Mouse (Mus musculus) neural tube, embryonic 13.5 days (tissue): Measurements from ENCODE around the gene Jagn1. TPM values are rescaled to one million over a fixed set of nuclear protein-coding genes. Genes with fewer than 3 reads are reported as not detected.

Experiments
- ATAC-seq: fragments of 200-750 bp; cut with Nextera tagmentation; 2 replicates; pipeline ENCODE4 v1.8.0; 2017; ENCODE audit warnings: low read depth, mild to moderate bottlenecking, moderate TSS enrichment, moderate library complexity
- H3K27ac ChIP-seq: fragments of 300-500 bp; sonication (generic); replicated peaks from 2 replicates; pipeline ENCODE4 v1.5.1; 2015; ENCODE audit warnings: moderate library complexity, mild to moderate bottlenecking, inconsistent platforms
- H3K27me3 ChIP-seq: fragments of 300-500 bp; sonication (generic); 2 replicates; pipeline ENCODE4 v1.6.1; 2015; ENCODE audit warnings: mild to moderate bottlenecking, inconsistent platforms
- H3K36me3 ChIP-seq: fragments of 300-500 bp; sonication (generic); 2 replicates; pipeline ENCODE4 v1.6.1; 2015; ENCODE audit warnings: mild to moderate bottlenecking, inconsistent platforms
- H3K4me1 ChIP-seq: fragments of 300-500 bp; sonication (generic); replicated peaks from 2 replicates; pipeline ENCODE4 v1.6.1; 2015; ENCODE audit warnings: inconsistent platforms
- H3K4me2 ChIP-seq: fragments of 300-500 bp; sonication (generic); 2 replicates; pipeline ENCODE4 v1.6.1; 2015; ENCODE audit warnings: inconsistent platforms, mild to moderate bottlenecking, moderate library complexity
- H3K4me3 ChIP-seq: fragments of 300-500 bp; sonication (generic); 2 replicates; pipeline ENCODE4 v1.5.1; 2015; ENCODE audit warnings: mild to moderate bottlenecking, inconsistent platforms
- H3K9ac ChIP-seq: fragments of 300-500 bp; sonication (generic); 2 replicates; pipeline ENCODE4 v1.6.1; 2015; ENCODE audit warnings: moderate library complexity, mild to moderate bottlenecking, inconsistent platforms
- H3K9me3 ChIP-seq: fragments of 300-500 bp; sonication (generic); 2 replicates; pipeline ENCODE4 v1.6.1; 2016; ENCODE audit warnings: inconsistent platforms
- WGBS: fragments of 180-500 bp; shearing (Covaris S2); methylation state at CpG from one replicate; pipeline ENCODE4 v1.1.7; 2015; 5-methylcytosine and 5-hydroxymethylcytosine counted together
- polyA plus RNA-seq: library from polyadenylated mRNA; unstranded; fragments of >200 nt; fragmentation: Nextera tagmentation; extraction: Ambion mirVana; gene quantifications from 2 replicates; pipeline ENCODE4 v1.2.1, GENCODE M21; 2015

The Jagn1 gene
- polyA plus RNA-seq, 1 experiment from 2014 or later, result 95.8 TPM

GRCm38 (mm10) chr6:113435664-113436205 lies 6.6 kb upstream of the Jagn1 start, which contains the start of gene Cidec:
TSS of gene Cidec (minus strand) at chr6:113435760.
- H3K4me2 ChIP-seq, result no peak within 1 kb of the TSS
- ATAC-seq, result no peak
- H3K36me3 ChIP-seq, result no peaks in the 10 kb centered on the region
- no peak within 1 kb of the TSS for H3K27ac ChIP-seq
- WGBS, result 72% methylated on average over 9 of the region's 9 CpGs
- H3K4me1 ChIP-seq, result no peaks in the 10 kb centered on the region
- no peaks in the 10 kb centered on the region for H3K9me3 ChIP-seq
- H3K4me3 ChIP-seq, result no peak within 1 kb of the TSS
- no peak within 1 kb of the TSS for H3K9ac ChIP-seq
- H3K27me3 ChIP-seq, result no peaks in the 10 kb centered on the region

- H3K4me3 ChIP-seq, result no peak overlapping the region
- H3K27ac ChIP-seq, result no peak overlapping the region
- no peak overlapping the region for H3K9ac ChIP-seq
- no peaks in the 10 kb centered on the region for H3K9me3 ChIP-seq
- ATAC-seq, result no peak
- no peaks in the 10 kb centered on the region for H3K36me3 ChIP-seq
- H3K4me1 ChIP-seq, result 0 out of 2 replicates have a peak, but pooled peaks cover 3% of the 10 kb centered on the region
- H3K4me2 ChIP-seq, result no peak overlapping the region
- WGBS, result 79% methylated on average over 12 of the region's 12 CpGs
- H3K27me3 ChIP-seq, result no peaks in the 10 kb centered on the region
Measured at GRCm38 (mm10) chr6:113437135-113437534, 5.2 kb upstream of the Jagn1 start.

- H3K4me2 ChIP-seq, result no peak overlapping the region
- H3K4me1 ChIP-seq, result peaks cover 13% of the 10 kb centered on the region
- WGBS, result 62% methylated on average over 12 of the region's 12 CpGs
- H3K27ac ChIP-seq, result no peak overlapping the region
- no peaks in the 10 kb centered on the region for H3K36me3 ChIP-seq
- no peak for ATAC-seq
- no peak overlapping the region for H3K9ac ChIP-seq
- no peaks in the 10 kb centered on the region for H3K9me3 ChIP-seq
- no peaks in the 10 kb centered on the region for H3K27me3 ChIP-seq
- H3K4me3 ChIP-seq, result no peak overlapping the region
Measured at GRCm38 (mm10) chr6:113438721-113439430, 3.5 kb upstream of the Jagn1 start.

- Histone ChIP-seq H3K27ac (no peak overlapping the region), H3K4me3 (no peak overlapping the region), H3K27me3 (no peaks in the 10 kb centered on the region), H3K9ac (no peak overlapping the region), H3K4me2 (no peak overlapping the region), H3K4me1 (peaks cover 13% of the 10 kb centered on the region), H3K9me3 (no peaks in the 10 kb centered on the region), H3K36me3 (no peaks in the 10 kb centered on the region)
- WGBS, result 87% methylated on average over 3 of the region's 3 CpGs
- no peak for ATAC-seq
Measured at GRCm38 (mm10) chr6:113440686-113441085, 1.7 kb upstream of the Jagn1 start.

GRCm38 (mm10) chr6:113441147-113441680 lies 1.2 kb upstream of the Jagn1 start:
- Histone ChIP-seq H3K9ac (no peak overlapping the region), H3K4me3 (no peak overlapping the region), H3K27ac (no peak overlapping the region), H3K4me1 (peaks cover 13% of the 10 kb centered on the region), H3K27me3 (no peaks in the 10 kb centered on the region), H3K4me2 (no peak overlapping the region), H3K9me3 (no peaks in the 10 kb centered on the region), H3K36me3 (0 out of 2 replicates have a peak, but pooled peaks cover under 1% of the 10 kb centered on the region)
- WGBS, result 53% methylated on average over 7 of the region's 7 CpGs
- no peak; the same call in 1 of the 2 replicates for ATAC-seq

- Histone ChIP-seq H3K4me3 (peak overlapping the region; percentile 84), H3K4me1 (peaks cover 13% of the 10 kb centered on the region), H3K27ac (peak overlapping the region; percentile 64; the same call in 1 of the 2 replicates), H3K9me3 (no peaks in the 10 kb centered on the region), H3K27me3 (no peaks in the 10 kb centered on the region), H3K9ac (peak overlapping the region; percentile 91), H3K36me3 (peaks cover 9% of the 10 kb centered on the region), H3K4me2 (peak overlapping the region; percentile 77)
- ATAC-seq, result peak; percentile 38
- WGBS, result 41% methylated on average over 9 of the region's 9 CpGs
Measured at GRCm38 (mm10) chr6:113442087-113442441, 305 bp upstream of the Jagn1 start.

- peak overlapping the region; percentile 84 for H3K4me3 ChIP-seq
- peak overlapping the region; percentile 91 for H3K9ac ChIP-seq
- WGBS, result 50% methylated on average over 12 of the region's 12 CpGs
- H3K27ac ChIP-seq, result 0 out of 2 replicates have a peak overlapping the region, but pooled peaks have one; percentile 77
- H3K4me1 ChIP-seq, result peaks cover 13% of the 10 kb centered on the region
- no peaks in the 10 kb centered on the region for H3K27me3 ChIP-seq
- no peak for ATAC-seq
- H3K4me2 ChIP-seq, result peak overlapping the region; percentile 77
- H3K9me3 ChIP-seq, result no peaks in the 10 kb centered on the region
- peaks cover 19% of the 10 kb centered on the region for H3K36me3 ChIP-seq
Measured at GRCm38 (mm10) chr6:113443091-113443490, 722 bp downstream of the Jagn1 start.

GRCm38 (mm10) chr6:113444207-113444965 lies 2.0 kb downstream of the Jagn1 start:
- no peak overlapping the region for H3K4me2 ChIP-seq
- H3K27me3 ChIP-seq, result no peaks in the 10 kb centered on the region
- peaks cover 13% of the 10 kb centered on the region for H3K4me1 ChIP-seq
- peaks cover 32% of the 10 kb centered on the region for H3K36me3 ChIP-seq
- H3K9me3 ChIP-seq, result no peaks in the 10 kb centered on the region
- no peak overlapping the region for H3K4me3 ChIP-seq
- no peak for ATAC-seq
- 84% methylated on average over 8 of the region's 8 CpGs for WGBS
- H3K27ac ChIP-seq, result no peak overlapping the region
- no peak overlapping the region for H3K9ac ChIP-seq

- no peak overlapping the region for H3K4me3 ChIP-seq
- H3K9ac ChIP-seq, result no peak overlapping the region
- peaks cover 35% of the 10 kb centered on the region for H3K36me3 ChIP-seq
- H3K9me3 ChIP-seq, result no peaks in the 10 kb centered on the region
- no peaks in the 10 kb centered on the region for H3K27me3 ChIP-seq
- no peak for ATAC-seq
- peaks cover 10% of the 10 kb centered on the region for H3K4me1 ChIP-seq
- no peak overlapping the region for H3K4me2 ChIP-seq
- 95% methylated on average over 4 of the region's 4 CpGs for WGBS
- no peak overlapping the region for H3K27ac ChIP-seq
Measured at GRCm38 (mm10) chr6:113447639-113448038, 5.3 kb downstream of the Jagn1 start.

- Histone ChIP-seq H3K9me3 (no peaks in the 10 kb centered on the region), H3K4me3 (no peak overlapping the region), H3K27ac (no peak overlapping the region), H3K9ac (no peak overlapping the region), H3K4me2 (no peak overlapping the region), H3K4me1 (no peaks in the 10 kb centered on the region), H3K36me3 (peaks cover 28% of the 10 kb centered on the region), H3K27me3 (no peaks in the 10 kb centered on the region)
- ATAC-seq, result no peak
- 88% methylated on average over 2 of the region's 2 CpGs for WGBS
Measured at GRCm38 (mm10) chr6:113451839-113452238, 9.5 kb downstream of the Jagn1 start.

GRCm38 (mm10) chr6:113455007-113455406 lies 12.6 kb downstream of the Jagn1 start:
- Histone ChIP-seq H3K27me3 (no peaks in the 10 kb centered on the region), H3K9ac (no peak overlapping the region), H3K4me2 (no peak overlapping the region), H3K36me3 (no peaks in the 10 kb centered on the region), H3K9me3 (no peaks in the 10 kb centered on the region), H3K27ac (no peak overlapping the region), H3K4me3 (no peak overlapping the region), H3K4me1 (no peaks in the 10 kb centered on the region)
- no peak for ATAC-seq
- WGBS, result 63% methylated on average over 5 of the region's 5 CpGs

- Histone ChIP-seq H3K4me3 (no peak within 1 kb of the TSS), H3K4me2 (no peak within 1 kb of the TSS), H3K4me1 (no peaks in the 10 kb centered on the region), H3K9me3 (no peaks in the 10 kb centered on the region), H3K9ac (no peak within 1 kb of the TSS), H3K27ac (no peak within 1 kb of the TSS), H3K27me3 (no peaks in the 10 kb centered on the region; the same call in 1 of the 2 replicates), H3K36me3 (no peaks in the 10 kb centered on the region)
- ATAC-seq, result no peak
- whole genome bisulfite sequencing, result 74% methylated on average over 10 of the region's 10 CpGs
Measured at GRCm38 (mm10) chr6:113457952-113458534, 15.7 kb downstream of the Jagn1 start, which contains the start of gene Il17re. TSS of gene Il17re (plus strand) at chr6:113458484.
